Mouse (Mus musculus) spleen, adult 2 months (tissue): ENCODE measurements around the gene Sh3rf1. TPM values are rescaled to one million over a fixed set of nuclear protein-coding genes. Genes with fewer than 3 reads are reported as not detected.

Experiments
- DNase-seq, 2 experiments: peaks; one replicate each; pipeline versions ENCODE4 v3.0.0 to v3.0.0-alpha.2; 2012 to 2021; ENCODE audit warnings: low spot score in 2 of 2, low read depth in 1 of 2
- H3K27ac ChIP-seq: fragments of 200-500 bp; 2 replicates; pipeline ENCODE4 v1.5.1; 2012; ENCODE audit warnings: low read length, inconsistent platforms; ENCODE audit not compliant: insufficient read depth
- H3K27me3 ChIP-seq: fragments of 200-500 bp; 2 replicates; pipeline ENCODE4 v1.6.1; 2012; ENCODE audit warnings: mild to moderate bottlenecking, moderate library complexity, low read length, inconsistent platforms; ENCODE audit not compliant: control insufficient read depth, insufficient read depth
- H3K36me3 ChIP-seq: fragments of 200-500 bp; 2 replicates; pipeline ENCODE4 v1.6.1; 2012; ENCODE audit warnings: mild to moderate bottlenecking, low read length, inconsistent platforms; ENCODE audit not compliant: control insufficient read depth, insufficient read depth
- H3K4me1 ChIP-seq: fragments of 200-500 bp; 2 replicates; pipeline ENCODE4 v1.6.1; 2011; ENCODE audit warnings: inconsistent platforms; ENCODE audit not compliant: control insufficient read depth, insufficient read depth, insufficient read length
- H3K4me3 ChIP-seq: fragments of 200-500 bp; 2 replicates; pipeline ENCODE4 v1.5.1; 2011; ENCODE audit warnings: mild to moderate bottlenecking, inconsistent platforms; ENCODE audit not compliant: insufficient read depth, insufficient read length; ENCODE audit errors: extremely low read depth
- CTCF ChIP-seq: fragments of 200-500 bp; IDR thresholded peaks from 2 replicates; pipeline ENCODE4 v1.5.1; 2011; ENCODE audit warnings: mild to moderate bottlenecking, inconsistent platforms; ENCODE audit not compliant: insufficient read depth, insufficient read length, insufficient replicate concordance; ENCODE audit errors: extremely low read depth
- POLR2A ChIP-seq: fragments of 200-500 bp; IDR thresholded peaks from 2 replicates; pipeline ENCODE4 v1.6.1; 2011; ENCODE audit warnings: low read depth, low read length, inconsistent platforms
- WGBS: fragments of 180-500 bp; shearing (Covaris S2); methylation state at CpG from one replicate; pipeline ENCODE4 v1.1.7; 2018; 5-methylcytosine and 5-hydroxymethylcytosine counted together
- polyA plus RNA-seq: library from polyadenylated mRNA; depleted of rRNA; stranded (reverse); fragments of >200 nt; gene quantifications from 2 replicates; pipeline ENCODE4 v1.2.3, GENCODE M21; 2012

Gene Sh3rf1
- polyA plus RNA-seq, 1 experiment: 2.5 TPM

- Histone ChIP-seq H3K27ac (no peak overlapping the region), H3K4me1 (no peaks in the 10 kb centered on the region), H3K27me3 (no peaks in the 10 kb centered on the region), H3K36me3 (no peaks in the 10 kb centered on the region), H3K4me3 (no peak overlapping the region)
- DNase-seq: no peak
- 94% methylated on average over 7 of the region's 7 CpGs for WGBS
- TF ChIP-seq CTCF: no peak
- TF ChIP-seq POLR2A: no peak
Measured at GRCm38 (mm10) chr8:61244157-61244556, 20.5 kb downstream of the Sh3rf1 start.

GRCm38 (mm10) chr8:61247270-61248025 lies 23.8 kb downstream of the Sh3rf1 start:
- H3K27ac ChIP-seq: no peak overlapping the region
- WGBS: 92% methylated on average over 13 of the region's 13 CpGs
- H3K27me3 ChIP-seq: no peaks in the 10 kb centered on the region
- DNase-seq: no peak
- H3K4me1 ChIP-seq: no peaks in the 10 kb centered on the region
- TF ChIP-seq POLR2A (no peak), CTCF (no peak)
- no peak overlapping the region for H3K4me3 ChIP-seq
- H3K36me3 ChIP-seq: no peaks in the 10 kb centered on the region

- no peak for TF ChIP-seq CTCF
- no peak for TF ChIP-seq POLR2A
- WGBS: 87% methylated on average over 4 of the region's 4 CpGs
Measured at GRCm38 (mm10) chr8:61249511-61249910, 25.8 kb downstream of the Sh3rf1 start.

GRCm38 (mm10) chr8:61254196-61254595 lies 30.5 kb downstream of the Sh3rf1 start:
- H3K4me1 ChIP-seq: no peaks in the 10 kb centered on the region
- no peak for DNase-seq
- H3K27ac ChIP-seq: no peak overlapping the region
- WGBS: 92% methylated on average over 5 of the region's 5 CpGs
- H3K27me3 ChIP-seq: no peaks in the 10 kb centered on the region
- TF ChIP-seq POLR2A: no peak
- no peak for TF ChIP-seq CTCF
- no peaks in the 10 kb centered on the region for H3K36me3 ChIP-seq
- H3K4me3 ChIP-seq: no peak overlapping the region

More at GRCm38 (mm10) chr8:61249511-61249910, 25.8 kb downstream of the Sh3rf1 start:
- Histone ChIP-seq H3K4me3 (no peak overlapping the region), H3K4me1 (no peaks in the 10 kb centered on the region), H3K36me3 (no peaks in the 10 kb centered on the region), H3K27ac (no peak overlapping the region), H3K27me3 (no peaks in the 10 kb centered on the region)
- no peak for DNase-seq

- WGBS: 64% methylated on average over 9 of the region's 9 CpGs
- no peaks in the 10 kb centered on the region for H3K36me3 ChIP-seq
Measured at GRCm38 (mm10) chr8:61258828-61259227, 35.2 kb downstream of the Sh3rf1 start.

GRCm38 (mm10) chr8:61259526-61259925 lies 35.9 kb downstream of the Sh3rf1 start:
- DNase-seq: no peak
- Histone ChIP-seq H3K36me3 (no peaks in the 10 kb centered on the region), H3K27ac (no peak overlapping the region), H3K27me3 (no peaks in the 10 kb centered on the region), H3K4me1 (no peaks in the 10 kb centered on the region; the same call in 1 of the 2 replicates), H3K4me3 (no peak overlapping the region)
- 87% methylated on average over 7 of the region's 7 CpGs for WGBS
- TF ChIP-seq POLR2A (no peak), CTCF (no peak)

More at GRCm38 (mm10) chr8:61258828-61259227, 35.2 kb downstream of the Sh3rf1 start:
- TF ChIP-seq POLR2A (no peak), CTCF (no peak)
- Histone ChIP-seq H3K27me3 (no peaks in the 10 kb centered on the region), H3K4me1 (no peaks in the 10 kb centered on the region; the same call in 1 of the 2 replicates), H3K27ac (no peak overlapping the region), H3K4me3 (no peak overlapping the region)
- no peak for DNase-seq

- Histone ChIP-seq H3K27me3 (no peaks in the 10 kb centered on the region), H3K27ac (no peak overlapping the region), H3K4me1 (no peaks in the 10 kb centered on the region; the same call in 1 of the 2 replicates), H3K36me3 (no peaks in the 10 kb centered on the region), H3K4me3 (no peak overlapping the region)
- no peak for TF ChIP-seq POLR2A
- TF ChIP-seq CTCF: no peak
- no peak for DNase-seq
- 93% methylated on average over 7 of the region's 7 CpGs for WGBS
Measured at GRCm38 (mm10) chr8:61260530-61260929, 36.9 kb downstream of the Sh3rf1 start.
